Mouse (Mus musculus) large intestine, adult 2 months (tissue): ENCODE results near the gene Gucy2e. TPM values are rescaled to one million over a fixed set of nuclear protein-coding genes. Genes with fewer than 3 reads are reported as not detected.
A peak's percentile ranks its signal among the peaks of the same experiment; 100 is the strongest.

Source experiments
- DNase-seq: peaks from one replicate; pipeline ENCODE4 v3.0.0-alpha.2; 2012; ENCODE audit warnings: low read depth, low spot score
- WGBS: fragments of 180-500 bp; shearing (Covaris S2); methylation state at CpG from one replicate; pipeline ENCODE4 v1.1.7; 2018; 5-methylcytosine and 5-hydroxymethylcytosine counted together
- polyA plus RNA-seq: library from polyadenylated mRNA; depleted of rRNA; stranded (reverse); fragments of >200 nt; gene quantifications from 2 replicates; pipeline ENCODE4 v1.2.3, GENCODE M21; 2012; rRNA removed

Gene Gucy2e
- not detected in 2 replicates for polyA plus RNA-seq

DNA sequence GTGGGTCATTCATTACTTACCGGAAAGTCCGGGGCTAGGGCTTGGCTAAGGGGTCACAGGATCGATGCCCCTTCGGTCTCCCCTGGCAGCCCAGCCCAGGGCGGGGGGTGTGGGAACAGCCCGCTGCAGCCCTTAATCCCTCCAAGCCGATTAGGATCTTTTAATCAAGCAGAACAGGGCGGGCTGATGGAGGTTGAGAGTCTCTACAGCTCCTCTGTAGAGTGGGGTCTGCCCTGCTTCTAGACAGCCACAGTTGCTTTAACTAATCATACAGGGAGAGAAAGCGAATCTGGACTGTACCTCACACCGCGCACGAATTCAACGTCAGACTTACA is at the start of gene Gucy2e:
Gene Gucy2e, minus strand, starts transcription at position 111 of the 335 bp plus-strand sequence.
- WGBS: 36% methylated on average over 13 of the region's 13 CpGs
- no peak for DNase-seq

- 70% methylated on average over 5 of the region's 5 CpGs for WGBS
Measured at GRCm38 (mm10) chr11:69277267-69277666, 40.4 kb upstream of the Gucy2e start.

DNA sequence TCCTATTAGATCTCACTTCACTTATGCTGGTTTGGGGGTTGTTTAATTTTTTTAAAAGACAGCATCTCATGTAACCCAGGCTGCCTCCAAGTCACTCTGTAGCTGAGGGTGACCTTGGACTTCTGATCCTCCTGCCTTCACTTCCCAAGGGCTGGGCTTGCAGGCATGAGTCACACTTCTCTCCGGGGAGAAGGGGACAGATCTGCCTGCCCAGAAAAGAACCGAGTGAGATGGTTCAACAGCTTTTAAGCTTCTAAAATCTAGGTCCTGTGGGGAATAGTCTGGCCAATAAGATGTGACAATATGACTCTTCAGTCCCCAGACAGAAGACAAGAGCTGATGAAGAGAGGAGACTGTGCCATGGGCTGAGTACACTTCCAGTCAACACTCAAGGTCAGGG is 39.2 kb upstream of the Gucy2e start:
- no peak for DNase-seq
- WGBS: 7% methylated on average over 2 of the region's 2 CpGs

More at GRCm38 (mm10) chr11:69277267-69277666, 40.4 kb upstream of the Gucy2e start:
- DNase-seq: no peak

GRCm38 (mm10) chr11:69275650-69276049 is 38.8 kb upstream of the Gucy2e start:
- 58% methylated on average over 6 of the region's 6 CpGs for WGBS
- no peak for DNase-seq

DNA sequence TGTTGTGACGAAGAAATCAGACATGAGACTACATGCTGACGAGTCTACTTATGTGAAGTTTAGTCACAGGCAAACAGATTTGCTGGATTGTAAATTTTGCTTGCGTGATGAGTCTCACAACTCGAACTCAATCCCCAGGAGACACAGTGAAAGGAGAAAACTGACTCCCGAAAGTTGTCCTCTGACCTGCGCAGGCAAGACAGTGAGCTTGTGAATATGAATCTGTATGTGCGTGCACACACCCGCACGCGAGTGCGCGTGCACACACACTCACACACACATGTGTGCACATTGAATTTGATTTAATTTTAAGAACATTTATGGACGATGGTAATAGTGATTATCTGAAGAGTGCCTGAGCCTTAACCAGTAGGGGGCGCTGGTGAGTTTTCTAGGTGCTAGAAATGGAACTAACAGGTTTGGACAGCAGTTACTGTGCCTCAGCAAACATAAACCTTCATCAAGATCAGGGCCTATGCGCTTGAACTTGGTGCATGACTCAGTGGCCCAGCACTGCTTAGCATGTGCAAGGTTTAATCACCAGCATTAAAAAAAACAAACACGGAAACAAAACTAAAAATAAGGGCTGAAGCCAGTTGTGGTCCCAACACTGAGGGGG is 35.4 kb upstream of the Gucy2e start:
- peak; percentile 64 for DNase-seq
- WGBS: 38% methylated on average over 16 of the region's 16 CpGs

- 10% methylated on average over 13 of the region's 13 CpGs for WGBS
- peak; percentile 60 for DNase-seq
Measured at GRCm38 (mm10) chr11:69269575-69269974, 32.7 kb upstream of the Gucy2e start.

DNA sequence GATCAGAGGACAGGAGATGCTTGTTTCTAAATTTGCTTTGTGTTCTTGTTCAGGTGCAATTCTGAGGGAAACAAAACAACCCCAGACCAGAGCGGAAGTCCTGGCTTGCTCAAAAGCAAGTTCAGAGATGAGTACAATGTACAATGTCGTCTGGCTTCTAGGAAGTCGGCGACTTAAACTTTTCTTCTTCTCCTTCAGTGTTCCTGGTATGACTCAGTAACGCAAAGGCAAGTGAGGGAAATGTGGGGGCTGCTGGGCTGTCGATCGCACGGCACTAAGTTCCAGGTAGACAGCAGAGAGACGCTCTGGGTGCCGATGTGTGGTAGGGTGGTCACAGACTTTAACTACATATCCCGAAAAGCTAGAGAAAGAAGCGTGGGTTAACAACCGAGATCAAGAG is 31.3 kb upstream of the Gucy2e start:
- 67% methylated on average over 13 of the region's 13 CpGs for WGBS
- no peak for DNase-seq

DNA sequence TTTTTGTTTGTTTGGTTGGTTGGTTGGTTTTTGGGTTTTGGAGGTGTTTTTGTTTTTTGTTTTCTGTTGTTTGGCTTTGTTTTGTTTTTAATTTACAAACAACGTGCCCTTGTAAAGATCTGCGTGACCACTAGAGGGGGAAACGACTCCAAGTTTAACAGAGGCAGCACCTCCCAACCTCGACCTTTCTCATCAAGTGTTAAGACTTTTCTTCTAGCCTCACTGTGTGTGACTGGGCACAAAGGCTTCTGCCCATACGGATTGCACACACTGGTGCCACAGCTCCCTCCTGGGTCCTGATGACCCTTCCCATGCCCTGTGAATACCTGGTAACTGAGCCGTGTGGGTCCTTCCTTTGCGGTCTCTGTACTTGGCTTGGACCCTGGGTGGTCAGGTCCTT is 30.5 kb upstream of the Gucy2e start:
- no peak for DNase-seq
- 25% methylated on average over 7 of the region's 7 CpGs for WGBS

DNA sequence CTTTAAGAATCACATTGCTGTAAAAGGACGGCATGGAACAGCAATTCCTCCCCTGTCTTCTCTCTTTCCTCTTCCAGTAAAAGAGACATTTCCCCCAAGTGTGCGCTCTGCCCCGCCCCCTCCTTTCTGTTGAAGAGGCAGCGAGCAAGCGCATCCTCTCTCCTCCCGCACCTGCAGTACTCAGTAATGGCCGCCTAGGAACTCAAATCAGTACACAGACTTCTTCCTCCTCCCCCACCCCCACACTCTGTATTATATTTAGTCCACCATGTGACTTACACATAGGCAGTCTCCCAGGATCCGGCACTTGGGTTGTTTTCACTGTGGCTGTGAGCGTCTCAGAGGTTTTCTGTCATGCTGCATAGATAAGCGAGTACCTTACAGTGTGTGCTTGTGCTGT is 29.4 kb upstream of the Gucy2e start:
- 14% methylated on average over 10 of the region's 10 CpGs for WGBS
- no peak for DNase-seq

GRCm38 (mm10) chr11:69265410-69265809 is 28.6 kb upstream of the Gucy2e start:
- 62% methylated on average over 9 of the region's 9 CpGs for WGBS
- no peak for DNase-seq

- no peak for DNase-seq
Measured at GRCm38 (mm10) chr11:69264276-69264675, 27.4 kb upstream of the Gucy2e start.

DNA sequence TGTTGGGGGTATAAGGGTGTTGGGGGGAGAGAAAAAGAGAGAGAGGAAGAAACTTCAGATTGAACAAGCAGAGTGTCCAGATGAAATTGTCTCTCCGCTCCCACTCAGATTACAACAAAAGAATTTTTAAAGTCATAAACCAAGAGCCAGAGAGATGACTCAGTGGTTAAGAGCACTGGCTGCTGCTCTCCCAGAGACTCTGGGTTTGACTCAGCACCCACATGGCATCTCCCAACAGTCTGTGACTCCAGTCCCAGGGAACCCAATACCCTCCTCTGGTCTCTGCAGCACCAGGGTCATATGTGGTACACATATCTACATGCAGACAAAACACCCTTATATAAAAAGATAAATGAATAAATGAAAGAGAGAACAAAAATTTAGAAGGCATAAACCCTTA is 23.3 kb upstream of the Gucy2e start:
- 52% methylated on average over 1 of the region's 1 CpGs for WGBS

More at GRCm38 (mm10) chr11:69264276-69264675, 27.4 kb upstream of the Gucy2e start:
- 55% methylated on average over 2 of the region's 2 CpGs for WGBS

GRCm38 (mm10) chr11:69258287-69258686 is 21.5 kb upstream of the Gucy2e start:
- no peak for DNase-seq
- 56% methylated on average over 5 of the region's 5 CpGs for WGBS

More for the DNA sequence above, 23.3 kb upstream of the Gucy2e start:
- no peak for DNase-seq

- WGBS: 47% methylated on average over 4 of the region's 4 CpGs
- DNase-seq: no peak
Measured at GRCm38 (mm10) chr11:69257807-69258206, 21.0 kb upstream of the Gucy2e start.

GRCm38 (mm10) chr11:69257072-69257471 is 20.2 kb upstream of the Gucy2e start:
- 73% methylated on average over 2 of the region's 2 CpGs for WGBS
- DNase-seq: no peak

DNA sequence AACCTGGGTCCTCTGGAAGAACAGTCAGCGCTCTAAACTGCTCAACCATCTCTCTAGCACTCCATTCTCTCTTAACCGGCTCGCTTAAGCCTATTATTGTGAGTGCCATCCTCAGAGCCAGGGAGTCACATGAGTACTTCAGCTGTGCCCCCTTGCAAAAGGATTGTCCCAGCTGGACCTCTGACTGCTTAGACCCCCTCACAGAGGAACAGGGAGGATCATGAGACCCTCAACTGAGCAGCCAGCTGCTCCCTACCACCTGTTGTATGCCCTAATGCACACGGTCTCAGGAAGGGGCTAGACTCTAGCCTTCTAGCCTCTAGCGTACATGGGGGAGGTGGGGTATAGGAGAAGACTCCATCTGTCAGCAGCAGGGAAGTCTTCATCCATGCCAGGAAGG is 18.0 kb upstream of the Gucy2e start:
- no peak for DNase-seq
- WGBS: 80% methylated on average over 5 of the region's 5 CpGs

DNA sequence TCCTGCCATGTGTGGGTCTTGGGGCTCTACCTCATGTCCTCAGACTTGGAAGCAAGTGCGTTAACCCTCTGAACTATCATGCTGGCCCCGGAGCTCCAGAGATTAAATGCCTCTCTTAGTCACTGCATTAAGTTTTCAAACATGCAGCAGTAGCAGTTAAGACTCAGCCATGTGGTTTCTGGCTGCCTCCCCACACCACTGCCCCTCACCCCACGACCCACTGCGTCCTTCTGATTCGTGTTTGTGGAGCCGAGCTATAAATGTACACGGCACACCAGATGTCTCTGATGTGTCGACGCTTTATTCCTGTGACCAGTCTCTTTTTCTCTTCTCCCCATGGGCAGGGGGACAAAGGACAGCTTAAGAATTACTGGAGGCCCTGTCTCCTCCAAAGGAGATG is 16.3 kb upstream of the Gucy2e start:
- WGBS: 36% methylated on average over 9 of the region's 9 CpGs
- no peak for DNase-seq

DNA sequence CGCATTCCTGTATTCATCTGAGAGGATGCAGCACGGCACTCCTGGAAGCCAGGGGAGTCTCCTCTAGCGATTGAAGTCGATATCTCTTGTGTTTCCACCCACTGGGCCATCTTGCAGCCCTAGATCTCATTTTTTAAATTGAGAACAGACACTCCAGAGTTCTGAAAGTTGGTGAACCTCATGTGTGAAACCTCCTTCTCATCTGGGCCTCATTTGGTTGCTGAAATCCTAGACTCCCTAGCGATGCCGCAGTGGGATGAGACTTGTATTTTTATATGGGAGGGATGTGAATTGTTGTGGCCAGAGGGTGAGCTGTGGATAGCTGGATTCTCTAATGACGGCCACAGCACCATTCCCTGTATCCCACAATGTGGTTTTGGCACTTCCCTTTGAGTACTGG is 15.1 kb upstream of the Gucy2e start:
- DNase-seq: no peak
- 80% methylated on average over 7 of the region's 7 CpGs for WGBS

DNA sequence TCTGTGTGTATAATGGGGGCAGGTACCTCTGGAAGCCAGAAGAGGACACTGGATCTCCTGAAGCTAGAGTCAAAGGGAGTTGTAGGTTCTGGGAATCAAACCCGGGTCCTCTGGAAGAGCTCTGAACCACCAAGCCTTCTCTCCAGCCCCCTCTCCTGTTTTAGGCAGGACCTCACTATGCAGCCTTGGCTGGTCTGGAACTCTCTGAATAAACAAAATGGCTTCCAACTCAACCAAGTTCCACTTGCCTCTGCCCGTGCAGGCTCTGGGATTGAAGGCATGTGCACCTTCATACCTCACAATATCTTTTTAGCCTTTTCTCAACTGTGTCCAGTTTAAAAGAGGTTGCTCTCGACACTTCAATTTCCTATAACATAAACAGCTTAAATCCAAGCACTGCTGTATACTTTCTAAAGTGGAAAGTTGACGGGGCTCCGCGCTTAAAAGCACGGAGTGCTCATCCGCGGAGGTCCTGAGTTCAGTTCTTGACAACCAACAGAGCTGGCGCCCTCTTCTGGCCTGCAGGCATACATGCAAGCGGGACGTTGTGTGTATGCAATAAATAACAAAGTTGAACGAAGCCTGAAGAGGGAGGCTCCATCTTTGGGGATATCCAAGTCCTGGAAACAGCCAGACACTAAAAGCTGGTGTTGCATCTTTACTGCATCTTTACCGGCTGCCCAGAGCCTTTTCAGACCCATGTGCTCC is 14.5 kb upstream of the Gucy2e start:
- DNase-seq: no peak
- WGBS: 49% methylated on average over 14 of the region's 14 CpGs

- no peak for DNase-seq
- 63% methylated on average over 5 of the region's 5 CpGs for WGBS
Measured at GRCm38 (mm10) chr11:69250106-69250505, 13.3 kb upstream of the Gucy2e start.

DNA sequence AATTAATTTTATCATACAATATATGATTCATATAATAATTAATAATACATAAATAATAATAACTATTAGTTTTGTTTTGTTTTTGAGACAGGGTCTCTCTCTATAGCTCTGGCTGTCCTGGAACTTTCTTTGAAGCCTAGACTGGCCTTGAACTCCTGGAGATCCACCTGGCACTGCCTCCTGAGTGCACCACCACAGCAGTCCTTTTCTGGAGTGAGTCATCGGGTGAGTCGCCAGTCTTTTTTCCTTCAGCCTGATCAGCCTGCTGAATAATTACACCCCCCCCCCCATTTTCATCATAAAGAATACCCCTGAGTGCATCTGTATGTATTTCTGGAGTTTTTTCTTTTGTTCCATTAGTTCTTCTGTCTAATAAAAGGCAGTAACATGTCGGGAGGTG is 12.3 kb upstream of the Gucy2e start:
- 68% methylated on average over 3 of the region's 3 CpGs for WGBS
- no peak for DNase-seq
